Mouse (Mus musculus): ENCODE measurements around the gene Adh7.

The Adh7 gene

DNA sequence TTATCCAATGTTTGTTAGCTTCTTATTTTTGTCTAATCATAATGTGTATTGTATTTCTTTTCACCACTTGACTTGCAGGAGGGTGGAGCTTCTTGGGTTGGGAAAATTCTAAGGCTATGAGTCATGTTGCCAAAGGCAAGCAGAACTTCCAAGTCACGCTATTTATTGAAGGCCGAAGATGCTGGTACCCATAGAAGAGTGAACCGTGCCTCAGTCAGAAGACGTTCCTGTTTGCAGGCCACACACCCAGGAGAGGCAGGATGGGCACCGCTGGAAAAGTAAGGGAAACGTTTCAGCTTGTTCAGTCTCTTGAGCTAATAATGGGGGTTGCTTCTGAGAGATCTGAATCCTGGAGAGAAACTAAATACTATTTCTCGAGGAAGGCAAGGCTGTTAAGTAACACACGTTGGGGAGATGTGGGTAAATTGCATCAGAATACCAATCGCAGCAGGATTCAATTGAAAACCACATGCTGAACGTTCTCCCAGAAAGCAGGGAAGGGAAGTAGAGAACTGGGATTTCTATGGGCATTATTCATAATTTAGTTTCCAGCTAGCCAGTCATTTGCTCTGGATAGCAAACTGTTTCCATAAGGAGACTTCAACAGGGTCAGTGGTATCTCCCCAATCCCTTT is at the start of gene Adh7:
Adh7 (plus strand) TSS at position 130 of the 634 bp plus-strand sequence.
- DNase-seq: no peak

DNA sequence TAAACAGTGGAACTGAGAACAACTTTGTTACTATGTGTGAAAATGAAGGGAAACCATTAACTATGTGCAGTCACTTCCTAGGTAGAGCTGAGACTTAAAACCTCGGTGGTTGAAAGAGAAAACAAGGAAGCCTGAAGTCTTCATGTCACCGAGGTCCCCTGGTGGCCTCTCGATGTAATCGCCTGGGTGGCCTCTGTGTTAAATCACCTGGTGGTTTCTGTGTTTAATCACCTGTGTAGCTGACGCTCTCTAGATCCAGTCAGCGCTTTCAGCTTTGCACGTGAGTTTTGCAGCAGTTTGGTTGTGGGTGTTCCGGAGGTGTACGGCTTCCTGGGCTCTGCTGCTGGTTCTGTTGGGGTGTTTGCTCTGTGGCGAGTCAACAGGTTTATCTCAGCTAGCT is 44.3 kb upstream of the Adh7 start:
- peak; percentile 21 to 22 for DNase-seq

DNA sequence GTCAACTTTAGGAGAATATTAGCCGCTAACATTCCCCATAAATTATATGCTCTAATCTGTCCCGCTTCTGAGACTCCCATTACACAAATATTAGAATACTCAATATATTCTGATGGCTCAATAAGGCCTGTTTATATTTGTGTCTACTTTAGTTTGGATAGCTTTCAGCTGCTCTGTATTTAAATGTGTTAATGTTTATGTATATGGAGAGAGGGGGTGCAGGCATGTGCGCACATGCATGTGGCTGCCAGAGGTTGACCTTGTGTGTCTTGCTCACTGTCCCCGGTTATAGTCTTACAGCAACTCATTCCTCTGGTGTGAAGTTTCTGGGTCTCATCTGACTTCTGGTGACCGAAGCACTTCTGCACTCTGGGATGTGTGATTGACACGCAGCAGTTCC is 42.0 kb upstream of the Adh7 start:
- no peak for DNase-seq

DNA sequence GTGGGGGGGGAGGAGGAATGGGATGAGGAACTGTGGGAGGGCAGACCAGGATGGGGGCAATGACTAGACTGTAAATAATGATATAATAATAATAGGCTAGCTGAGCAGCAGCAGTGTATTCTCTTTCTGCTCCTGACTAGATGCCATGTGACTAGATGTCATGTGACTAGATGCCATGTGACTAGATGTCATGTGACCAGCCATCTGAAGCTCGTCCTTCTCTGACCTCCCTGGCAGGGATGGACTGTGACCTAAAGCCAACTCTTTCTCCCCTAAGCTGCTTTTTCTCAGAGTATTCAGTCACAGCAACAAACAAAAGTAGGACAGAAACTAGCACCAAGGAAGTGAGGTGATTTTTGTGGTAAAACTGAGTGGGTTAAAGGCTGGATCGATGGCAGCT is 35.5 kb upstream of the Adh7 start:
- no peak for DNase-seq

DNA sequence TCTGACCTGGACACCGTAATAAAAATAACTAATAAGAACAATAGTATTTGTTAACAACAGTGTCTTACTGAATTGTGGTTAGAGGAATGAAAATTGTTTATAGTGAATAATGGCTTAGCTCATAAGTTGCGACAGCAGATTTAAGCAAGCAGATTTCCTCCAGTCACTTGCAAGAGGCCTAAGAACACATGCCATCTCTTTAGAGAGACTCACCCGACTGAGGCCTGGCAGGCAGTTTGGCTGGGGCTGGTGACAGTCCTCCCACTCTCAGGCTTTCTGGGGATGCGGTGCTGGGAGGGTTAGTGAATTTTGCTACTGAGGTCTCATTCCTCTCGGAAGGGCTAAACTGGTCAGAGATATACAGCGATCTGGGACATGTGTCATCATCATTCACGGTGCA is 34.2 kb upstream of the Adh7 start:
- no peak for DNase-seq

DNA sequence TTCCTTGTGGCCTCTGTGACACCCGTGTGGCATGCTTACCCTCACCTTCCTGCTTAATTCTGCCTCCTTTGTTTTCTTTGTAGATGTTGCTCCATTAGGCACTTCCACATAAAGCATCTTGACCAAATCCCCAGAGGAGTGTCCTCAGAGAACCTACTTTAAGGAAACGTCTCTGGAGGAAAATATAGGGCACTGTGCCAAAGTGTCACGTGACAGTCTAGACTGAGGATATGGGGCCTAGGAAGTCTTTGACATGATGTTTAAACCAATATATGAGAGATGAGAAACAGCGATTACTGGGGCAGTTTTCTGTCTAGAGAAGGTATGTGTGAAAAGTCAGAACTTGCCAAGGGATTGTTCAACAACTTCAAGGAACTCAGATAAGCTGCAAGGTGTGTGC is 32.3 kb upstream of the Adh7 start:
- no peak for DNase-seq

DNA sequence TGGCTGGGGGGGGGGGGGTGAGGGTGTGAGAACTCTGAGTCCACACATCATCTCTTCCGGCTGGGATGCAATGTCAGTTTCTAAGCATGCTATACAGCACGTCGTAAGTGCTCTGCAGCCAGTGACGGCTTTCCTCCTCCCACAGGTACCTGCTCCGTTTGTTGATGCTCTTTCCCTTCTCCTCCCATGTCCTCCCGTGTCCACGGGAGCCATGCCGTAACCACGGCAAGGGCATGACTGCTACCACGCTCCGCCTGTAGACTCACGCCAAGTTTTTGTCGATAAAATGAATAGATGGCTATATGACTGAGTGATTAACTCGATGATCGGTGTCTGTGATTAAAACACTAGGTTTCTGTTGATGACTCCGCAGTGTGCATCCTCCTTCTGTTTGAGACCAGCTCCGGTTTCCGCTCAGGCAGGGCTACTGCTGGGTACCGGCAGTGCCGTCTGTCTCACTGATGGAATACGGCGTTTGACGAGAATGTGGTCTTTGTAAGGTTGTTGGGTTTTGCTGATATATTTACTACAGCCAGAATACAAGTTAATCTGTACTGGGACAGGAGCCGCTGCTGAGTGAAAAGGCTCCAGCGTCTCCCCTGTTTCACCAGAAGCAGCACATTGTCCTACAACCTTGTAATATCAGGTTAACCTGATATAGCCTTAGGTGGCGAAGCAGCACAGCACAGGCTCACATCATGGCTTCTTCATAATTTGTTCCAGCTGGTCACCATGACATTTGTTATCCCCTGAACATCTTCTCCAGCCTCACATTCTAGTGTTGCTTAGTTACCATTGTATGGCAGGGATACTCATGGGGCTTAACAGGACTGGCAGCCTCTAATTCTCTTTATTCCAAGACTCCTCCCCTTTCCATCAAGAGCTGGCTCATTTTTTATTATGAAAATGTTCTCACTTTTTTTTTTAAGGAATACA is 31.3 kb upstream of the Adh7 start:
- no peak for DNase-seq

DNA sequence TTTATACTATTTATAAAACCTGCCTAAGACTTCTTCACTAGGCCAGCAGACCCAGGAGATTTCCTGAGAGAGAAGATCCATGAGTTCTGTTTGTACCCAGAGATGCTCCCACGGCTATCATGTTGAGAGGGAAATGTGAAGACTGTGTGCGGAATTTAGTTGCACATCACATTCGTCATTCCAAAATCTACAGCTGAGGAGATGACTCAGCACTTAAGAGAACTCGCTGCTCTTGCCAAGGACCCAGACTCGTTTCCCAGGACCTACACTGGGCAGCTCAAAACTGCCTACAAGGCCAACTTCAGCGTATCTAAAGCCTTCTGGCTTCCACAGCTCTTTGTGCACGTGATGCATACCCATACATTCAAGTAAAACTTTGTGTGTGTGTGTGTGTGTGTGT is 25.3 kb upstream of the Adh7 start:
- DNase-seq: no peak

DNA sequence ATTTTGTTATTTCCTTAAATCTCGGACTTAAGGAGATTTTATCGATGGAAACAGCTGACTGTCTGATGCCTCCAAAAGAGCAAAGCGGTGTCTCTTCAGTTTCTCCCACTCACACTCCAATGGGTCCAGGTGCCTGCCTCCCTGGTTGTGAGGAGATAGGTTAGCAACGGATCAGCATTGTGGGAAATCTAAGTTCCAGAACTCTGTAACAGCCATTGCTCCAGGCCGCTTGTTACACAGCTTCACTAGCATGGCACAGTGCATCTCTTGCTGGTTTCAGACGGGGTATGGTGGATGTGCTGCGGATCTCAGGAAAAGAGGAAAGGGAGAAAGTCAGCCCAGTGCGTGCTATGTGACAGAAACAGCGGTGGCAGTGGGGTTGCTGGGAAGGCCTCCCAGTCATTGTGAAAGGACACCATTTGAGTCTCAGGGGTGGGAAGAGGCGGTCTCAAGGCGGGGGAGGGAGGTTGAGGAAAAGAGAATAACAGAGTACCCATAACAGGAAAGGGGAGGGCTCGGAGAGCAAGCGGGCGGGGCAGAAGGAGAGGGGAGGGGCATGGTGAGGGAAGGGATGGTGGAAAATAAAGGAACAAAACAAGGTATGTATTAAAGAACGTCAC is 23.8 kb upstream of the Adh7 start, which contains the start of gene 4930579F01Rik:
4930579F01Rik (minus strand) TSS at position 143 of the 620 bp plus-strand sequence.
- DNase-seq: no peak

DNA sequence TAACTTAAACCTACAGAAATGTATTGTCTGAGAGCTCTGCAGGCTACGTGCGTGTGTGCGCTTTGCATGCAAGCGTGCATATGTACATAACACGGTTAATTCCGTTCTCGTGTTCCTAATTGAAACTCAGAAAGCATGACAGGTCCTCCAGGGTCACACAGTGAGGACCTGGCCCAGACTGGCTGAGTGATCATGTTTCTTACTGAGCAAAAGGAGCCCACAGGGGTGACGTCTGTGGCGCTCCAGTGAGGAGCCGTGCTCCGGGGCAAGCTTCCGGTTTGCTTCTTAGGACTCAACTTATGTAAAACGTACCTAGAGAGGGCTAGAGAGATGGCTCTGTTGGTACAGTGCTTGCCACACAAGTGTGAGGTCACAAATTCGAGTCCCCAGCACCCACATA is 20.5 kb upstream of the Adh7 start:
- no peak for DNase-seq

DNA sequence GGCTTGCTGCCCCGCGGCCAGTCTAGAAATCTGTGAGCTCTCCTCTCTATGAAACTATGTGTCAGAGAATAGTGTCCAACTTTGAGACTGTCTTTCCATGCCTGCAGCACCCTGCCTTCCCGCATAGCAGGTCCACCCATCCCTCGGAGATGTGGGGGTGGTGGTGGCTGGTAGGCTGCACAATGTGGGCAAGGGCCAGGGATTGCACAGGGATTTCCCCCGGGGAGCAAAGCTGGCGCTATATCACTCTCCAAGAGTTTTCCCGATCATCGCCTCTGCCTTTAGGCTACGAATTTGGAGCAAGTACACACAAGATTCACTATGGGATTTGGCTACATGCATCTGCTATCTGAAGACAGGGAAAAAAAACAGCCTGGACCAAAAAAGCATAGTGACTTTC is 20.0 kb upstream of the Adh7 start:
- DNase-seq: no peak

DNA sequence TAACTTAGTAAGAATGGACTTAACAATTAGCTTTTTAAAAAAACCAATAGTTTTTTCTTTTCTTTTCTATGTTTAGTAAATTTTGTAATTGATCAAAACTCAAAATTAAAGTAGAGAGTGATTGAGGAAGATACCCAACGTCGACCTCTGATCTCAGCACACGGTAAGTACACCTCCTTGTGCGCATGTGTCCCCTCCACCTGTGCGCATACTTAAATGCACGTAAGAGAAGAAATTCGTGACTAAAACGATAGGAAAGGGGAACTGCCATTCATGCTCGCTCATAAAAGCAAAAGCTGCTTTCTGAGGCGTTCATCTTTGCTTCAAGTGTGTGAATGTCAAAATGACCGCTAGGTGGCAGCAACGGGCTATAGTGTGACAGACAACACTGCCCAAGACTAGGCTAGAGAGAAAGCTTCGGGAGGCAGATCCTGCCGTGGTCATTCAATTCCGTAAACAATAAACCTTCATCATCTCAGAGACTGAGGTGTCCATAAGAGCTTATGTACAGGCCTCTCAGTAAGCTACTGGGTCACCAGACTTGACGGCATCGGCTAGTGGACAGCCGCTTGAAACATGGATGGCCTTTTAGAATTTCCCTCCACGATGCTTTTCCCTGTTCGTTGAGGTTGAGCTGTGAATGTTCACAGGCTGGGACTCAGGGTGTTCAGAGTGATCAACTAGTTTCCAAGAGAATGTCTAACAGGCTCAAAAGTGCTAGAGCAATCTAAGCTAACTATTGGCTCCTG is 19.4 kb upstream of the Adh7 start:
- DNase-seq: peak; percentile 61 to 72

DNA sequence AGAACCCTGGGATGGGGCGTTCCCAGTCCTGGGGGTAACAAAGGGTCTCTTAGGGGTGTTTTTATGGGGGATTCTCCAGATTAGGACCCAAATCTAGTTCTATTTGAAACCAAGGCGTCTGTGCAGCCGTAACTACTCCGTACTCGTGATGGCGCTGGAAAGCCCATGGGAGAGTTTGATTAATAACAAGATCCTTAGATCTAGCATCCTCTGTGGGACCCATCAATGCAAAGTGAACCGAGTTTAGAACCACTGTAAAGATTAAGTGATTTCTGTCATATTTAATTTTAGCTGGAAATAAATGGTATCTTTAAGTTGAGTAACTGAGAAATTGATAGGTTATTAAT is 18.9 kb upstream of the Adh7 start:
- DNase-seq: no peak

DNA sequence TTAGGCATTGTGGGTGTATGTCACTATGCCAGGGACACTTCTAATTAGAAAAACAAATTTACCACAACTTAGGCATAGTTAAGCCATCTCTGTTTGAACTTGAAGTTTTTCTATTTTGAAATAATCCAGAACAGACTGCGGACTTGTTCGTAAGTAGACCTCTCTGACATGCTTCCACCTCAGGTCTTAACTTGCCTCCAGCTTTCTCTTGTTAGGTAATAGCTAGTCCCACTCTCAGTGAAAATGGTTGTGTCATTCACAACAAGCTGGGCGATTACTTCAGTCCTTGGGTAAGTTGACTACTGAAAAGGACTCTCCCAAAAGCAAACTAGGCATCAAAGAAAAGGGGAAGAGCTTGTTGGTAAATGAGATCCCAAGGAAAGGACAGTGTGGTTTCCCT is 8.7 kb upstream of the Adh7 start:
- no peak for DNase-seq

DNA sequence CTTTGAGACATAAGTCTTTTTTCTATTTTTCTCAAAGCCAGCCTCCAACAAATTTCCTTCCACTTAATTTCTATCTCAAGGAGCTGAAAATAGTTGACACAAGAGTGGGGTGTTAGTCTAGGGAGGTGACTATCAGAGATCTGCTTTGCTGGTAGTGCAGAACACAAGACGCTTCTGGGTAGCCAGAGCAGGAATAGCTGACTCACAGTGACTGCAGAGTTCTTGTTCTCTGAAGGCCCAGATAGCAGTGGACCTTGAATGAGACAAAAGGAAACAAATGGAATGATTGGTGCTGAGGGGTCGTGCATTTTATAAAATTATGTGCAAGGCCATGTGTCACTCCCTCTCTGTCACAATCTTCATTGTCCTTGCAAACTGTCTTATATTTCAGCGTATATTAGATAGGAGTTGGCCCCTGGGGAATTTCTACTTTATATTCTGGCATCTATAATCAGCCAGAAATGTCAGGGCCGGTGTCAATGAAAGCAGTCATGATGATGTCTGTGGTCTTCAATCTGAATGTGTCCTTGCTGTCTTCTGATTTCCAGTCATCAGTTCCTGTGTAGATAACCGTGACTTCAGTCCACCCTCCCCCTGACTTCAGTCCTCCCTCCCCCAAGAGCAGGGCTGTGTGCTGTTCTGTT is 7.0 kb upstream of the Adh7 start:
- DNase-seq: no peak

DNA sequence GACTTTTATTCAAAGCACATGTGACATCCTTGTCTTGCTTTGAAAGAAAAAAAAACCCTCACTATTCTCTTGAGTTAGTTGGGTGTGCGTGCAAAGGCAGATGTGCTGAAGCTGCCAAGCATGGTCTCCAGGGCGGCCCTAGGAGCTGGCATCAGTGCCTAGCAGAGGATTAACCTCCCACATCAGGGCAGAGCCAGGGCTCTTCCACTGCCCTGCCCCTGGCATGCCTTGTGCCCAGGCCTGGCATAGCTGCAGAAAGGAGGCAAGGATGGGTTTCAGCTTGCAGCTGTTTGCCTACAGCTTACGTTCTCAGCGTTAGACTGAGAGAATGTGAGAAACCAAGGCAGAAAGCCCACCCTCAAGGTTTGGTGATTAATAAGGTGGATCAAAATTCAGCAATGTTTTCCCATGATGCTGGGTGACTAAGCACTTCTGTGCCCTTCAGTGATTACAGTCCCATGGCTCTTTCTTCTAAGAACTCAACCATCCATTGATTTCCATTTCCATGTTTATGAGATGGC is 5.1 kb upstream of the Adh7 start:
- DNase-seq: no peak

DNA sequence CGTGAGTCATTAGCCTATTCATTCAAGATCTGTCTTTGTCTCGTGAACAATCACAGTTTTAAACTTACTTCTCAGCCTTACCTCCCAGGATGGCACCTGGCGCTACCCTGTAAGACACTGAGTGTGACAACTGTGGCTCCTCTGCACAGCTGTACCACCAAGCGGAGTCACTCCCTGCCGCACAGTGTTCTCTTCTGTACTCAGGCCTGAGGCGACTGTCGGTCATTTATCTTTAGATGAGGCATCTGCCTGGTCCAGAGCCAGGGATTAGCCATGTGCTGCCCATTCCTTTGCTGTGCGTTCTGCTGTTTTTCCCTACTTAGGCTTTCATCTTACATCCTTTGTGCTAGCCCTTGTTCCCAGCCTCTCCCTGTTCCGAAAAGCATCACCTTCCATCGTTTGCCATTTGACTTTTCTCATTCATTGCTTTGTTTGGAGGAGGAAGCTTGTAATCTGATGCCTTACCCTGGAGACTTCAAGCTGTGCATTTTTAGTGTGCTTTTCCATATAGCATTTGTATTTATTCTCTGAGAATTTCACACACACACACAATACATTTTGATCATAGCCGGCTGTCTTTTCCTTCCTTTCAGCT is 2.1 kb upstream of the Adh7 start:
- no peak for DNase-seq

DNA sequence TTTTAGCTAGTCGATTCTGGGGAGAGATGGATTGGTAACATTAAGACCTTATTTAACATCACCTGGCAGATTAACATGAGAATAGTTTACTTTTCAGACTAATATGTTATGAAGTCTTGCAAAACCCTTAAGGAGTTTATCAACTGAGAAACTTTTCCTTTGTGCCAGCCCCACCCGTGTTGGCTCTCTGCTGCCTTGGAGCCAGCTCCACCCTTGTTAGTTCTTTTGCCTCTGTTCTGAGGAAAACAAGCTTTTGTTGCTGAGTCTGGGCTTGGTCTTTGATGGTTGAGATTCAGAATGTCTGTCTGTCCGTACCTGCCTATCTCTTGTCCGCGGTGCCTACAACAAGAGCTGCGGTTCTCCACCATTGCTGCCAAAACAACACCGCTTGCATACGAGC is 1.5 kb upstream of the Adh7 start:
- DNase-seq: no peak

DNA sequence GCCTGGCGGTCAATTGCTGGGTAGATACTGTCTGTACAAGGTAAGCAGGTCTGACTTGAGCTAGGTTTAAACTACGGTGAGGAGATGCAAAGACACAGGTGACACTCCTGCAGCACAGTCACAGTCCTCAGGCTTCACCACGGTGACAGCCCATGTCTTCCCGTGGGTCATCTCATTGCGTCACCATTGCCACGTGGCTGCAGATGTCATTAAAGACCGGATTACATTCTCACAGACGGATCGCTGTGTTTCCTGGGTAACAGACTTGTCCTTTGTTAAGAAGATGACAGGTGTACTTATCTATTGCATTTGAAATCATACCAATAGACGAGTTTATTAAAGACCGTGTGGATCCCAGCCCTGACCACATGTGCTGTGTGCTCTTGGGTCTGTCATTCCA is 3.6 kb downstream of the Adh7 start:
- DNase-seq: no peak

DNA sequence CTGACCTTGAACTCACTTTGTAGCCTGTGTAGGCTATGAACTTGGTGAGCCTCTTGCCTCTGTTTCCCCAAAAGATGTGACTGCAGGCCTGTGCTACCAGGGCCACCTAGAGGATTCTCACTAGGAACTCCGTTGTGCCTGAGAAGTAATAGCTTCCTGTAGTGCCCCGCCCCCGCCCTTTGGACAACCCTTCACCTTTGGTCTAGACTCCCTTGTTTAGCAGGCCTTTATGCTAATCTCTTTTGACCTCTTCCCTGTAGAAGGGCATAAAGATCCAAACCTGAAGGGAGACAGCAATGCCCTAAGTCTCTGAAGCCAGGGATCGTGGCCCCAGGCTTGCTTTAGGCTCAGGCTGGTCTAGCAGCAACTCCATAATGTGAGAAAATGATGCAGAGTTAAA is 5.0 kb downstream of the Adh7 start:
- no peak for DNase-seq

DNA sequence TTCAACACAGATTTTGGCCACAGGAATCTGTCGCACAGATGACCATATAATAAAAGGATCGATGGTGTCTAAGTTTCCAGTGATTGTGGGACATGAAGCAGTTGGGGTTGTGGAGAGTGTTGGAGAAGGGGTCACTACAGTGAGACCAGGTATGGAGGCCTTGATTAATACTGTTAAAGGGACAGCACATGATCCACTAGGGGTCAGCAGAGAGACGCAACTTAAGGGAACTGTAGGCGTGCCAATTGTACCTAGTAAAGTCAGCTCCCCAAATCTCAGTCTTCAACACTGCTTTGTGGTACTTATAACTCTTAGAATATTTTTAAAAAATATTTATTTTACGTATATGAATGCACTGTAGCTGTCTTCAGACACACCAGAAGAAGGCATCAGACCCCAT is 5.4 kb downstream of the Adh7 start:
- peak; percentile 15 to 40 for DNase-seq

DNA sequence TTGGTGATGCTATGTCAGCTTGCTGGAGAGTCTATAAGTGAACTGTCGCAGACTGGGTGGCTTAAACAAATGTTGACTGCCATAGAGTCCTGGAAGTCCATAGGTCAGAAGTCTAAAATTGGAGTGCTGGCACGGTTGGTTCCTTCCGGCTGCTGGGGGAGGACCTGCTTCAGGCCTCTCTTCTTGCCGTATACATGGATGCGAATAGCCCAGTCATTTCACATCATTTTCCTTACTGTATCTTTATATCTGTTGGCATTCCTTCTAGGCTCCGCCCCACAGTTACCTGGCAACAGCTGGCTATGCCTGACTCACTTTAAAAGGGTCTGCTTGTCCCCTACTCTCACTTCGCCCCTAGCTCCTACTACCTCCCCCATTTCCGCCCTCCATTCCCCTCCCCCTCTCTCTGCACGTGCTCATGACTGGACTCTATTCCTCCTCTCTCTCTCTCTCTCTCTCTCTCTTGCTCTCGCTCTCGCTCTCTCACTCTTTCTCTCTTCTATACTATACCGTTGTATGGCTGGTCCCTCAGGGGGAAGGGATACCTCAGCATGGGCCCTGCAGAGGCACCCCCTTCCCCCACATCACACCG is 6.9 kb downstream of the Adh7 start:
- DNase-seq: no peak
